Mouse (Mus musculus): ENCODE results near the gene Sez6l2.

Sez6l2 gene

GRCm38 (mm10) chr7:126961095-126961494 lies 10.7 kb downstream of the Sez6l2 start:
- DNase-seq (ENCODE audit: low spot score in 2 of 2), result no peak

- no peak for DNase-seq (ENCODE audit: low spot score in 2 of 2)
Measured at GRCm38 (mm10) chr7:126961965-126962364, 11.6 kb downstream of the Sez6l2 start.

DNA sequence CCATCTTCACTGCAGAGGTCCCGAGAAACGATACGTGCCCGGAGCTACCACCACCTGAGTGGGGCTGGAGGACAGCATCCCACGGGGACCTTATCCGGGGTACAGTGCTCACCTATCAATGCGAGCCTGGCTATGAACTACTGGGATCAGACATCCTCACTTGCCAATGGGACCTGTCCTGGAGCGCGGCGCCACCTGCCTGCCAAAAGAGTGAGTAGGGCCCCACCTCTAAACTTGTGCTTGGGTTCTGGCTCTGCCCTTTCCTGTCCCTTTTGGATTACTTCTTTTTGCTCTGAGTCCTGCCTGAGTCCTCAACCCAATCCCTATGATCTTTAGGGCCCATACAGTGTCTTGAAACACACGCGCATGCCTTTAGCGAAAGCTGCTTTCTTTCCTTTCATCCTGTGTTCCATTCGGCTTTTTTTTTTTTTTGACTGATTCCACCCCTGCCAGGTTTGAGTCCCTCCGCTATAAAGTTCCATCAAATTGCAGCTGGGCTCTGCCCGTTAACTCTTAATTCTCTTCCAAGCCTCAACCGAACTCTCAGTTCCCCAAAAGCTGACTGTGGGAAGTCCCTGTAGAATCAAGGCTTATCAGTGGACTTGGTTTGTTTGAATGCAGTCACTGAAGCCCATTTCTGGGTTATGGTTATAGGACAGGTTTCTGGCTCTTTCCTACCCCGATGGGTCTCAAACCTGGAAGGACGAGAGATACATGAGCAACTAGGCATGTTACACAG lies 13.4 kb downstream of the Sez6l2 start:
- DNase-seq (ENCODE audit: low spot score in 2 of 2), result peak; percentile 25 to 29

DNA sequence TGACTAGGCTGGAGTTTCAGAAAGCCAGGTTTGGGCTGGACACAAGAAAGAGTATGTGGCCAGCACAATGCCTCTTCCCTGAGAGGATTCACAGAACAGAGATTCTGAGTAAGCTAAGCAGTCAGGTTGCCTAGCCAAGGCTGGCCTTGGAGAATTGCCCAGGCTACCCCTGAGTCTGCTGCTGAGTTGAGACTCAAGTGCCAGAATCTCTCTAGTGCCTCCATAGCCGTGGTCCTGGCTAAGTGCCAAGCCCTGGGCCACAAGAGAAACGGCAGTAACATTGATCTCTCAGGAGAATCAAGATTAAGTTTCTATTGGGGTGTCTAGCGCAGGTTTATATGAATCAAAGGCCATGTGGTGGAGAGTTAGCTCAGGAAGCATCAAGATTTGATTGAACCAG lies 15.2 kb downstream of the Sez6l2 start:
- no peak for DNase-seq (ENCODE audit: low spot score in 2 of 2)

GRCm38 (mm10) chr7:126967361-126967760 lies 17.0 kb downstream of the Sez6l2 start:
- no peak for DNase-seq (ENCODE audit: low spot score in 2 of 2)

- DNase-seq (ENCODE audit: low spot score in 2 of 2), result peak in 1 of 2 experiments; percentile 6
Measured at GRCm38 (mm10) chr7:126975493-126975892, 25.1 kb downstream of the Sez6l2 start.

DNA sequence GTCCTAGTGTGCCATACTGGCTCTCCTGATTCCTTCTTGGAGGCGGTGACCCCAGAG lies 25.4 kb downstream of the Sez6l2 start, which contains the start of gene Cdipt:
Gene Cdipt, plus strand, starts transcription at position 22 of the 57 bp plus-strand sequence.
- no peak for DNase-seq (ENCODE audit: low spot score in 2 of 2)

- peak; percentile 89 to 96 for DNase-seq (ENCODE audit: low spot score in 2 of 2)
Measured at GRCm38 (mm10) chr7:126975950-126976866, 25.8 kb downstream of the Sez6l2 start, which contains the start of gene Cdiptos. Cdiptos (minus strand) TSS chr7:126976098.

DNA sequence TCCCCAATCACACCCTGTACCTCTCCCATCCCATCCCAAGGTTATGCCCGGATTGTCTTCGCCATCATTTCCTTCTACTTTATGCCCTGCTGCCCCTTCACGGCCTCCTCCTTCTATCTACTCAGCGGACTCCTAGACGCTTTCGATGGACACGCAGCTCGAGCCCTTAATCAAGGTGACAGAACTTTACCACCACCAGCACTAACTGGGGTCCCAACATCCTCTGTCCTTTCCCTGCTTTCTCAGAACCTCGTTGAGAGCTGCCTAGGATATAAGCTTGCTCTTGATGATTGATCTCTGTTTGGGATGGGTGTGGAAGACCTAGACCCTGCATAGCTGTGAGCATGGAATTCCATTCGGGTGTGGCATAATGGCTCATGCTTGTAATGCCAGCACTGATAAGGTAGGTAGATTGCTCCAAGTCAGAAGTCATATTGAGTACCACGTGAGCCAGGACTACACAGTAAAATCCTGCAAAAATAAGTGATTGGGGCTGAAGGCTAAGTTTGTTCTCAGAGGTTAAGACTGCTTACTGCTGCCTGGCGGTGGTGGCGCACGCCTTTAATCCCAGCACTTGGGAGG lies 26.6 kb downstream of the Sez6l2 start:
- DNase-seq (ENCODE audit: low spot score in 2 of 2), result peak in 1 of 2 experiments; percentile 19

GRCm38 (mm10) chr7:126978841-126979240 lies 28.5 kb downstream of the Sez6l2 start:
- no peak for DNase-seq (ENCODE audit: low spot score in 2 of 2)

DNA sequence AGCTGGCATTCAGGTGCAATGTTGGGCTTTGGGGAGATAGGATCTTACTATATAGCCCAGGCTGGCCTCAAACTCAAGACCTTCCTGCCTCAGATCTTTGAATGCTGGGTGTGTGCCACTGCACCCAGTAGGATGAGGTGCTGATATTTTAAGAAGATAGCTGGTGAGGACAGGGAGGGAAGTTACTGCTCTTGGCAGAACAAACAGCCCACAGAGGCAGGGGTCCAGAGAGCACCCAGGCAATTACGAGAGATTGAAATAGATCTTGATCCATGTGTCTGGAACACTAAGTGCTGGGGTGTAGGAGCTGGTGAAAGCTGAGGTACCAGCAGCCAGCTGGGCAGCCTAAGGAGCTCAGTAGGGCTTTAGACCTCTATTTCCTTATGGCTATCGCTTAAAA lies 31.2 kb downstream of the Sez6l2 start:
- DNase-seq (ENCODE audit: low spot score in 2 of 2), result no peak

GRCm38 (mm10) chr7:126982054-126982453 lies 31.7 kb downstream of the Sez6l2 start:
- DNase-seq (ENCODE audit: low spot score in 2 of 2), result no peak

DNA sequence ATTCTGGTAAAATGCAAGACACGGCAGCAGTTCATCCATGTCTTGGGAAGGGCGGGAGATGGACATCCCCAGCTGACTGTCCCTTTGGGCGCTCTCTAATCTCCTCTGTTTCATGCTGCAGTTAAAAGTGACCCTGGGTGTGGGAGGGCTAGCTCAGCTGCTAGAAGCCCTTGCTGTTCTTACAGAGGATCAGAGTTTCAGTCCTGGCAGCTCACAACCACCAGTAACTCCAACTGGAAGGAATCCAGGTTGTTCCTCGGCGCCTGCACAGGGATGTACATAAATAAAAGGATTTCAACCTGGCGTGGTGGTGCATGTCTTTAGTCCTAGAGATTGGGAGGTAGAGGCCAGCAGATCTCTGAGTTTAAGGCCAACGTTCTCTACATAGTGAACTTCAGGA lies 32.8 kb downstream of the Sez6l2 start:
- DNase-seq (ENCODE audit: low spot score in 2 of 2), result no peak

DNA sequence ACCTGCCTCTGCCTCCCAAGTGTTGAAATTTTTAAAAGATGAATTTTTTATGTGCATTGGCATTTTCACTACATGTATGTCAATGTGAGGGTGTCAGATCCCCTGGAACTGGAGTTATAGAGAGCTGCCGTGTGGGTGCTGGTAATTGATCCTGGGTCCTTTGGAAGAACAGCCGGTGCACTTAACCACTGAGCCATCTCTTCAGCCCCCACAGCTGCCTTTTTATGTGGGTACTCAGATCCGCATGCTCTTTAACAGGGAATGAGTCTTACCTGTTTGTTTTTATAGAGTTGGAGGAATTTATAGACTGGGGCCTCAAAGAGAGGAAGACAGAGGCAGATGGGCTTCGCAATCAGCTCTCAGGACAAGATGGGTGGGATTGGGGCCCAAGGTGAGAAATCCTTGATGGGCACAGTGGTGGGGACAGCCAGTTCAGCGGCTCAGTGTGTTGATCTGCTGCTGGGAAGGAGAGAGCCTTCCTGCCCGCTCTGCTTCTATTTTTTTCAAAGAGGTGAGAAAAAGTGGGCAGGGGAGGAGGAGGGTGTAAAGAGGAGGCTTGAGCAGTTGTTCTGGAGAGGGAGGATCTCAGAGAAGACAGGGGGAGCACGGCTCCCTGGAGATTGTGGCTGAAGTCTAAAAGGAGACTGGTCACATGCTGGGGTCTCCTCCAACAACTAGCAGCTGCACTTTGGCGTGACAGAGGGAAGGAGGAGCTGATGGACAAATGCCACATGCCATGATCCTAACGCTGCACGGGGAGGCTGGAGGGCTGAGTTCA lies 34.5 kb downstream of the Sez6l2 start:
- DNase-seq (ENCODE audit: low spot score in 2 of 2), result no peak

GRCm38 (mm10) chr7:126986319-126986718 lies 36.0 kb downstream of the Sez6l2 start:
- peak; percentile 19 to 39 for DNase-seq (ENCODE audit: low spot score in 2 of 2)

DNA sequence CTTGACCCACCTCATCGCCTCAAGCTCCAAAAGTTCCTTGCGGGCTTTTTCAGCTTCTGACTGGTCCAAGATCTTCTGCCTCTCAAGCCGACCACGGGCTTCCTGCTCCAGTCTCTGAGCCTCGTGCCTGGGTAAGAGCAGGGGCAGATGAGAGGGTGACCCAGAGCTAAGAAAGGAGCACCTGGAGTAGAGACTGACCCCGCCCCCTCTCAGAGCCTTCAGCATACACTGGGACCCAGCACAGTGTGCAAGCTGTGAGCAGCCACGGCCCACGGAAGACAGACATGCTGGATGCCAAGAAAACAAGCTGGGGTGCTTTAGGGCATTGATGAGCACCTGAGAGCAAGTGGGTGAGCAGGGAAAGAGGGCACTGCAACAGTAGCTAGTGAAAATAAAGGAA lies 38.5 kb downstream of the Sez6l2 start:
- no peak for DNase-seq (ENCODE audit: low spot score in 2 of 2)

DNA sequence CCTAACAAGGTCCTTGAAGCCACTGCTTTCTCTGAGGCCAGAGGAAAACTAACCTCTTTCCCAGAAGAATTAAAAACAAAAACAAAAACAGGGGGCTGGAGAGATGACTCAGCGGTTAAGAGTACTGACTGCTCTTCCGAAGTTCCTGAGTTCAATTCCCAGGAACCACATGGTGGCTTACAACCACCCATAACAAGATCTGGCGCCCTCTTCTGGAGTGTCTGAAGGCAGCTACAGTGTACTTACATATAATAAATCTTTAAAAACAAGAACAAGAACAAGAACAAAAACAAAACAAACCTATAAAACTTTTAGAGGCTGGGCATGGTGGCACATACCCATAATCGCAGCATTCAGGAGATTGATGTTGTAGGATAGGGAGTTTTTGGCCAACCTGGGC lies 46.1 kb downstream of the Sez6l2 start:
- DNase-seq (ENCODE audit: low spot score in 2 of 2), result no peak

- DNase-seq (ENCODE audit: low spot score in 2 of 2), result no peak
Measured at GRCm38 (mm10) chr7:126999568-126999967, 49.2 kb downstream of the Sez6l2 start.

DNA sequence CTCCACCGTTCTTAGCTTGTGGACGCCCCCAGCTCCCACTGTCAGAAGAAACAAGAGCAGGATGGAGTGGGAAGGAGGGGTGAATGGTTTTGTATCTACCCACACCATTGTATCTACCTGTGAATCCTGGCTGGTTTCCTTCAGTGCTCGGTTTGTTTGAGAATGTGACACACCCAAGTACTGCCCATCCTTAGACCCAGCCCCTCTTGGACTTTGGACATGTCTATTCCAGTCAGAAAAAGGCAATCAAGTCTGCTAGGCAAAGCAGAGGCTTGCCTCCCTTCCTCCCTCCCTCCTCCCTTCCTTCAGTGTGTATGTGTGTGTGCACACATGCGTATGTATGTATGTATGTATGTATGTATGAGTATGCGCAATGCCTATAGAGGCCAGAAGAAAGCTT lies 53.3 kb downstream of the Sez6l2 start:
- DNase-seq (ENCODE audit: low spot score in 2 of 2), result no peak

GRCm38 (mm10) chr7:127004122-127004875 lies 53.9 kb downstream of the Sez6l2 start:
- no peak for DNase-seq (ENCODE audit: low spot score in 2 of 2)

DNA sequence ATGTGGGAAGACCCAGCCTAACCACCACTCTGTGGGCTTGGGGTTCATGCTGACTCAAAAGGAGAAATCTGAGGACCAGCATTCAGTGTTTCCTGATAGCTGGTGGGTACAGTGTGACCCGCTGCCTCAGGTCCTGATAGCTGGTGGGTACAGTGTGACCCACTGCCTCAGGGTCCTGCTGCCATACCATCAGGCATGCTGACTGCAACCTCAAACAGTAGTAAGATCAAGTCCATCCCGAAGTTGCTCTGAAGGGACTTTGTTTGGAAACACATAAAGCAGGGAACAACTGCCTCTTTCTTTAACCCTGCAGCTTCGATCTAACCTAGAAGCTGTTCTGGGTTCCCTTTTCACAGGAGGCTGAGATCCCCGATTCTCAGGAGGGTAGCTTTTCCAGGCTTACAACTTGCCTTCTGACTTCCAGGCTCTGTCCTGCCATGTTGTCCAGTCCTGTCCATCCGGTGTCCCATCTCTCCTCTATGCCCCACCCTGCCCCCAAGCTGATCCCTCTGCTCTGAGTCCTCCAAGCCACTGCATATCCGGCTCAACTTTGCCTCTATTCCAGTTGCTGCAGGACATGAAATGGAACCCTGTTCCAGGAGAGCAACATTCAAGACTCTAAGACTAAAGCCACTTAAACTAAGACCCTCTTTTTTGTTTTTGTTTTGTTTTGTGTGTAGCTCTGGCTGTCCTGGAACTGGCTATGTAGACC lies 57.1 kb downstream of the Sez6l2 start:
- DNase-seq (ENCODE audit: low spot score in 2 of 2), result no peak
